Mouse (Mus musculus) kidney, embryonic 14.5 days (tissue): ENCODE data around the gene 1700029I15Rik. TPM values are rescaled to one million over a fixed set of nuclear protein-coding genes. Genes with fewer than 3 reads are reported as not detected.
"Not testable (repeated sequence)": the region's sequence is repeated elsewhere in the genome, so short reads cannot be mapped to it uniquely, and the experiment has no call there.

Experiments
- ATAC-seq: fragments of 200-750 bp; cut with Nextera tagmentation; 2 replicates; pipeline ENCODE4 v1.8.0; 2017; ENCODE audit warnings: moderate number of reproducible peaks, mild to moderate bottlenecking, moderate TSS enrichment, moderate library complexity; ENCODE audit not compliant: low FRiP score, low TSS enrichment
- H3K27ac ChIP-seq: fragments of 300-500 bp; sonication (generic); 2 replicates; pipeline ENCODE4 v1.5.1; 2014; ENCODE audit warnings: low read depth, mild to moderate bottlenecking, low read length, moderate library complexity, mixed read lengths
- H3K27me3 ChIP-seq: fragments of 300-500 bp; sonication (generic); 2 replicates; pipeline ENCODE4 v1.6.1; 2014; ENCODE audit warnings: mild to moderate bottlenecking, low read length; ENCODE audit not compliant: control insufficient read depth, insufficient read depth
- H3K36me3 ChIP-seq: fragments of 300-500 bp; sonication (generic); 2 replicates; pipeline ENCODE4 v1.6.1; 2014; ENCODE audit warnings: low read length, mixed read lengths; ENCODE audit not compliant: control insufficient read depth, insufficient read depth
- H3K4me1 ChIP-seq: fragments of 300-500 bp; sonication (generic); 2 replicates; pipeline ENCODE4 v1.6.1; 2014; ENCODE audit warnings: low read length, mixed read lengths; ENCODE audit not compliant: control insufficient read depth, insufficient read depth
- H3K4me2 ChIP-seq: fragments of 300-500 bp; sonication (generic); replicated peaks from 2 replicates; pipeline ENCODE4 v1.6.1; 2014; ENCODE audit warnings: low read depth, mild to moderate bottlenecking, low read length
- H3K4me3 ChIP-seq: fragments of 300-500 bp; sonication (generic); 2 replicates; pipeline ENCODE4 v1.5.1; 2014; ENCODE audit warnings: mild to moderate bottlenecking, low read length
- H3K9ac ChIP-seq: fragments of 300-500 bp; sonication (generic); 2 replicates; pipeline ENCODE4 v1.6.1; 2014; ENCODE audit warnings: low read depth, mild to moderate bottlenecking, low read length, moderate library complexity
- H3K9me3 ChIP-seq: fragments of 300-500 bp; sonication (generic); 2 replicates; pipeline ENCODE4 v1.6.1; 2016; ENCODE audit warnings: low read length; ENCODE audit not compliant: control insufficient read depth
- whole genome bisulfite sequencing: fragments of 180-500 bp; shearing (Covaris S2); extraction: QIAGEN DNeasy Blood & Tissue Kit; methylation state at CpG from one replicate; pipeline ENCODE4 v1.1.7; 2014; 5-methylcytosine and 5-hydroxymethylcytosine counted together
- polyA plus RNA-seq: library from polyadenylated mRNA; unstranded; fragments of >200 nt; fragmentation: Nextera tagmentation; extraction: Ambion mirVana; gene quantifications from 2 replicates; pipeline ENCODE4 v1.2.1, GENCODE M21; 2014

1700029I15Rik gene
- polyA plus RNA-seq, 1 experiment from 2014 or later, result 2.5 TPM

- no peaks in the 10 kb centered on the region for H3K36me3 ChIP-seq
- no peak overlapping the region for H3K4me2 ChIP-seq
- H3K27ac ChIP-seq, result no peak overlapping the region
- H3K9me3 ChIP-seq, result no peaks in the 10 kb centered on the region
- no peak overlapping the region for H3K9ac ChIP-seq
- ATAC-seq, result no peak
- H3K4me3 ChIP-seq, result no peak overlapping the region
- WGBS, result 91% methylated on average over 3 of the region's 3 CpGs
- H3K27me3 ChIP-seq, result no peaks in the 10 kb centered on the region; the same call in 1 of the 2 replicates
- peaks cover 23% of the 10 kb centered on the region for H3K4me1 ChIP-seq
These were observed 13.2 kb downstream of the 1700029I15Rik start for GRCm38 (mm10) chr2:92395535-92395934.

- WGBS, result 64% methylated on average over 1 of the region's 1 CpGs
- no peak for ATAC-seq
- H3K4me2 ChIP-seq, result no peak overlapping the region
- H3K4me1 ChIP-seq, result peaks cover 8% of the 10 kb centered on the region; the same call in 1 of the 2 replicates
- H3K27me3 ChIP-seq, result no peaks in the 10 kb centered on the region; the same call in 1 of the 2 replicates
- no peaks in the 10 kb centered on the region for H3K9me3 ChIP-seq
- no peak overlapping the region for H3K4me3 ChIP-seq
- no peak overlapping the region for H3K27ac ChIP-seq
- no peak overlapping the region for H3K9ac ChIP-seq
- H3K36me3 ChIP-seq, result no peaks in the 10 kb centered on the region
These were observed 15.1 kb downstream of the 1700029I15Rik start for GRCm38 (mm10) chr2:92397436-92397835.

GRCm38 (mm10) chr2:92399877-92400276 is 17.5 kb downstream of the 1700029I15Rik start:
- H3K4me3 ChIP-seq, H3K27ac ChIP-seq, H3K4me1 ChIP-seq, ATAC-seq, H3K27me3 ChIP-seq, H3K9me3 ChIP-seq, H3K4me2 ChIP-seq, H3K9ac ChIP-seq: not testable (repeated sequence)
- H3K36me3 ChIP-seq, result peaks cover 10% of the 10 kb centered on the region; the same call in 1 of the 2 replicates
- WGBS, result 85% methylated on average over 3 of the region's 4 CpGs

GRCm38 (mm10) chr2:92400682-92401081 is 18.3 kb downstream of the 1700029I15Rik start:
- no peak overlapping the region for H3K27ac ChIP-seq
- peak overlapping the region; percentile 72 for H3K9ac ChIP-seq
- no peaks in the 10 kb centered on the region; the same call in 1 of the 2 replicates for H3K27me3 ChIP-seq
- no peaks in the 10 kb centered on the region for H3K9me3 ChIP-seq
- WGBS, result 2% methylated on average over 22 of the region's 22 CpGs
- peak overlapping the region; percentile 57 for H3K4me3 ChIP-seq
- peak overlapping the region; percentile 88 for H3K4me2 ChIP-seq
- no peaks in the 10 kb centered on the region for H3K4me1 ChIP-seq
- H3K36me3 ChIP-seq, result peaks cover 18% of the 10 kb centered on the region
- no peak; the same call in 1 of the 2 replicates for ATAC-seq

GRCm38 (mm10) chr2:92401091-92401561 is 18.8 kb downstream of the 1700029I15Rik start, which contains the start of gene Mapk8ip1:
Mapk8ip1 (minus strand) TSS chr2:92401263.
- Histone ChIP-seq H3K4me3 (peak within 1 kb of the TSS; percentile 57), H3K4me2 (peak within 1 kb of the TSS; percentile 88), H3K36me3 (peaks cover 23% of the 10 kb centered on the region), H3K4me1 (no peaks in the 10 kb centered on the region), H3K27me3 (no peaks in the 10 kb centered on the region; the same call in 1 of the 2 replicates), H3K27ac (no peak within 1 kb of the TSS), H3K9ac (peak within 1 kb of the TSS; percentile 72), H3K9me3 (no peaks in the 10 kb centered on the region)
- peak; percentile 81 for ATAC-seq
- WGBS, result 3% methylated on average over 14 of the region's 59 CpGs

GRCm38 (mm10) chr2:92402591-92403326 is 20.4 kb downstream of the 1700029I15Rik start:
- no peaks in the 10 kb centered on the region for H3K4me1 ChIP-seq
- no peak for ATAC-seq
- H3K9ac ChIP-seq, result no peak overlapping the region

GRCm38 (mm10) chr2:92403776-92404319 is 21.5 kb downstream of the 1700029I15Rik start:
- H3K36me3 ChIP-seq, result peaks cover 44% of the 10 kb centered on the region
- no peaks in the 10 kb centered on the region; the same call in 1 of the 2 replicates for H3K27me3 ChIP-seq
- H3K4me3 ChIP-seq, result no peak overlapping the region
- no peak overlapping the region for H3K4me2 ChIP-seq
- H3K9me3 ChIP-seq, result no peaks in the 10 kb centered on the region
- H3K27ac ChIP-seq, result no peak overlapping the region
- no peak overlapping the region for H3K9ac ChIP-seq
- WGBS, result 96% methylated on average over 5 of the region's 5 CpGs
- H3K4me1 ChIP-seq, result no peaks in the 10 kb centered on the region
- no peak for ATAC-seq

More at GRCm38 (mm10) chr2:92402591-92403326, 20.4 kb downstream of the 1700029I15Rik start:
- 88% methylated on average over 4 of the region's 4 CpGs for WGBS
- H3K9me3 ChIP-seq, result no peaks in the 10 kb centered on the region
- H3K36me3 ChIP-seq, result peaks cover 33% of the 10 kb centered on the region
- H3K4me3 ChIP-seq, result no peak overlapping the region
- no peak overlapping the region for H3K27ac ChIP-seq
- H3K27me3 ChIP-seq, result no peaks in the 10 kb centered on the region; the same call in 1 of the 2 replicates
- H3K4me2 ChIP-seq, result no peak overlapping the region

- 85% methylated on average over 6 of the region's 6 CpGs for WGBS
- H3K36me3 ChIP-seq, result peaks cover 53% of the 10 kb centered on the region
These were observed 22.4 kb downstream of the 1700029I15Rik start for GRCm38 (mm10) chr2:92404737-92405136.

GRCm38 (mm10) chr2:92405687-92406086 is 23.3 kb downstream of the 1700029I15Rik start:
- Histone ChIP-seq H3K9ac (no peak overlapping the region), H3K9me3 (no peaks in the 10 kb centered on the region), H3K27me3 (no peaks in the 10 kb centered on the region; the same call in 1 of the 2 replicates), H3K27ac (no peak overlapping the region), H3K4me3 (no peak overlapping the region), H3K4me1 (no peaks in the 10 kb centered on the region), H3K36me3 (peaks cover 62% of the 10 kb centered on the region), H3K4me2 (no peak overlapping the region)
- ATAC-seq, result no peak
- 93% methylated on average over 7 of the region's 7 CpGs for WGBS

More at GRCm38 (mm10) chr2:92404737-92405136, 22.4 kb downstream of the 1700029I15Rik start:
- Histone ChIP-seq H3K4me1 (no peaks in the 10 kb centered on the region), H3K4me2 (no peak overlapping the region), H3K4me3 (no peak overlapping the region), H3K27me3 (no peaks in the 10 kb centered on the region; the same call in 1 of the 2 replicates), H3K27ac (no peak overlapping the region), H3K9me3 (no peaks in the 10 kb centered on the region), H3K9ac (no peak overlapping the region)
- no peak for ATAC-seq
